Mouse (Mus musculus): Measurements from ENCODE around the gene Herc3. TPM values are rescaled to one million over a fixed set of nuclear protein-coding genes. Genes with fewer than 3 reads are reported as not detected.
"Not testable (repeated sequence)": the region's sequence is repeated elsewhere in the genome, so short reads cannot be mapped to it uniquely, and the experiment has no call there.

Herc3 gene
- total RNA-seq (2021): 100 to 1,000 TPM; 227 to 262 TPM

- DNase-seq (ENCODE audit: extremely low spot score in 1 of 2, low spot score in 1 of 2): peak; percentile 72 to 78
Measured at GRCm38 (mm10) chr6:58831232-58832009, at the start of gene Herc3. TSS of gene Herc3 (plus strand) at chr6:58831465.

DNA sequence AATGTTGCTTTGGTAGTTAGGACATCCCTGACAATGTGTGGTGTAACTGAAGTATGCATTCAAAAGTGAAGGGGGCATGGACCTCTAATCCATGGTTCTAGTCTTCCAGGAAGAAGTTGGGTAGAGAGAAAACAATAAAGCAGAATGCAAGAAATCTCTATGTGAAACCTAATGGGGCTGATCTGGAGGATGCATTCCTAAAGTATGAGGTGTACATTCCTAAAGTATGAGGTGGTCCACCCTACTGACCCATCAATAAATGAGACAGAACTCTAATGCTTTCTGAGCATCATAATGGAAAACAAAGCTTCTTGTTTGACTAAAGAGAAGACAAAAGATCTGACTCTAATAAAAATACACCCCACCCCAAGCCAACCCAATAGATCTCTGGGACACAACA is 29.9 kb upstream of the Herc3 start:
- no peak for DNase-seq (ENCODE audit: extremely low spot score in 1 of 2, low spot score in 1 of 2)

GRCm38 (mm10) chr6:58814381-58814780 is 16.9 kb upstream of the Herc3 start:
- no peak for DNase-seq (ENCODE audit: extremely low spot score in 1 of 2, low spot score in 1 of 2)

GRCm38 (mm10) chr6:58817037-58817436 is 14.2 kb upstream of the Herc3 start:
- not testable (repeated sequence) for DNase-seq (ENCODE audit: extremely low spot score in 1 of 2, low spot score in 1 of 2)

GRCm38 (mm10) chr6:58825619-58826018 is 5.6 kb upstream of the Herc3 start:
- no peak for DNase-seq (ENCODE audit: extremely low spot score in 1 of 2, low spot score in 1 of 2)

- DNase-seq (ENCODE audit: extremely low spot score in 1 of 2, low spot score in 1 of 2): no peak
Measured at GRCm38 (mm10) chr6:58826089-58826488, 5.2 kb upstream of the Herc3 start.

DNA sequence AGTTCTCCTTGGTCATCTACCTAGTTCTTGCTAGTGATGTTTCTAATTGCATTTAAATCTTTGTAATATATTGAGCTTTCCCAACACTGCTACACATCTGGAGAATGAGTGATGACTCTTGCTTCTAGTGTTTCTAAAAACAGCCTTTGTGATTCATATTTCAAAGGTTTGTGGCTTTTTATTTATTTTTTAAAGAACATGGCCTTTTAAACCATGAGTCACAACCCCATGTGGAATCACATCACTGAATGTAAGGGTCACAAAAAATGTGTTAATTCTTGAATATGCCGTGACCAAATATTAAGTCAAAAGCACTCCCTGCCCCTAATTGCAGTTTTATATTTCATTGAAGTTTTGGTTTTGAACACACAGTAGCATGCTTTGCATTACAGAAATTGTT is 2.7 kb upstream of the Herc3 start:
- DNase-seq (ENCODE audit: extremely low spot score in 1 of 2, low spot score in 1 of 2): no peak

- no peak for DNase-seq (ENCODE audit: extremely low spot score in 1 of 2, low spot score in 1 of 2)
Measured at GRCm38 (mm10) chr6:58830840-58831231, 429 bp upstream of the Herc3 start.

GRCm38 (mm10) chr6:58832591-58833018 is 1.3 kb downstream of the Herc3 start:
- no peak for DNase-seq (ENCODE audit: extremely low spot score in 1 of 2, low spot score in 1 of 2)

GRCm38 (mm10) chr6:58834470-58834869 is 3.2 kb downstream of the Herc3 start:
- DNase-seq (ENCODE audit: extremely low spot score in 1 of 2, low spot score in 1 of 2): no peak

DNA sequence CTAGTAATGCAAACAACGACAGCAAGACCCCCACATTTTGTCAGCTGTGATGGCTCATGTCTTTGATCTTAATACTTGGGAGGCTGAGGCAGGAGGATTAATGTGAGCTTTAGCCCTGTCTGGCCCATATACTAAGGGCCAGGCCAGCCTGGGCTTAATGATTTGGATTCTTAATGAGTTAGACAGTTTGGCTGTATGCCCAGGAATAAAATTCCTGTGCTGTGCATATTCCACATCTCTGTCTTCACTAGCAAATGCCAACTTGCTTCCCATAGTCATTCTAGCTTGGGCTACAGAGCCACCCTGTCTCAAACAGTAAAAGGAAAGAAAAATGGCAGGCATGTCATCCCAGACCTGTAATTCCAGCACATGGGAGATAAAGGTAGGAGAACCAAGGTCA is 4.3 kb downstream of the Herc3 start:
- DNase-seq (ENCODE audit: extremely low spot score in 1 of 2, low spot score in 1 of 2): no peak

GRCm38 (mm10) chr6:58836476-58836875 is 5.2 kb downstream of the Herc3 start:
- DNase-seq (ENCODE audit: extremely low spot score in 1 of 2, low spot score in 1 of 2): no peak

DNA sequence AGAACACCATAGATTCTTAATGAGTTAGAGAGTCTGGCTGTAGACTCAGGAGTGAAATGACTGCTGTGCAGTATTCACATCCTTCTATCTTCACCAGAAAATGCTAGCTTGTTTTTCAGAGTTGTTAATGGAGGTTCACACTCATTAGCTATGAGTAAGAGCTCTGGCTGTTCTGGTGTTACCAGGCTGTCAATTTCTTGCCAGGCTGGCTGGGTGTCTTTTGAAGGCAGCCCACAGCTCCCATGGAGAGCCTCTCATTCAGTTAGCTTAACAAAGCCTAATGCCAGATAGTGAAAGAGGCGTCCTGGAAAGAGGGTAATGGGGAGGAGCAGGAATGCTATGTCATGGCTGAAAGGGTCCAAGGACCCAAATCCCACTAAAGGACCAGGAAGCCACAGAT is 6.7 kb downstream of the Herc3 start:
- no peak for DNase-seq (ENCODE audit: extremely low spot score in 1 of 2, low spot score in 1 of 2)

- DNase-seq (ENCODE audit: extremely low spot score in 1 of 2, low spot score in 1 of 2): no peak
Measured at GRCm38 (mm10) chr6:58841208-58841607, 9.9 kb downstream of the Herc3 start.

DNA sequence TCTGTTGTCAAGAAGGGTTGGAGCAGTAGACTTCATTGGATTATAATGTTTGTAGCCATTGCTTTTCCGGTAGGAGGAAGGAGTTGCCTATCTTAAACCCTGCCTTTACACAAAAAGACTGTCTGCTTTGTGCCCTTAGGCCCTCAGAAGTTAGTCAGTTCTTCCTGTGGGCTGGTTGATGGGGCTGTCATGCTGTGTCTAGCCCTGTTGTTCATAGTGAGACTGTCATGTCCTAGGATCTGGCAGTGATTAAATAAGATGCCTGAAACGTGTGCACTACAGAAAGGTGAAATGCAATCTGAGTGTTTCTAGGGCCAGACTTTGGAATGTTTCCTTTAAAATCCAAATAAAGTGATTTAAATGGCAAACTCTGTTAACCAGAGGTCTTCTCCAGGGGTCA is 10.9 kb downstream of the Herc3 start:
- DNase-seq (ENCODE audit: extremely low spot score in 1 of 2, low spot score in 1 of 2): no peak

DNA sequence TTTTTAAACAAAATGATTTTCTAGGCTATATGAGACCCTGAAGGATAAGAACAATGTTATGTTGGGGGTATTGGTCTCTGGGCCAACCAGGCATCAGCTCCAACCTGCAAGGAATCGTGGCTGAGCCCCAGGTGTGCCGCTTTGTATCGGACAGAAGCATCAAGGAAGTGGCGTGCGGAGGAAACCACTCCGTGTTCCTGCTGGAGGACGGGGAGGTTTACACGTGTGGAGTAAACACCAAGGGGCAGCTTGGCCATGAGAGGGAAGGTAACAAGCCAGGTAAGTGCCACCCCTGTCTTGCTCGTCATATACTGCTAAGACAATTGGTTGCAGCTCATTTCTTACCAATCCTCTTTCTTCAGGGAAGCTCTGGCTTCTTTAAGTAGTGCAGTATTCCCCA is 12.3 kb downstream of the Herc3 start:
- no peak for DNase-seq (ENCODE audit: extremely low spot score in 1 of 2, low spot score in 1 of 2)

GRCm38 (mm10) chr6:58844188-58844822 is 13.0 kb downstream of the Herc3 start:
- no peak for DNase-seq (ENCODE audit: extremely low spot score in 1 of 2, low spot score in 1 of 2)

GRCm38 (mm10) chr6:58846850-58847692 is 15.8 kb downstream of the Herc3 start:
- no peak for DNase-seq (ENCODE audit: extremely low spot score in 1 of 2, low spot score in 1 of 2)

- DNase-seq (ENCODE audit: extremely low spot score in 1 of 2, low spot score in 1 of 2): no peak
Measured at GRCm38 (mm10) chr6:58847836-58848235, 16.6 kb downstream of the Herc3 start.

DNA sequence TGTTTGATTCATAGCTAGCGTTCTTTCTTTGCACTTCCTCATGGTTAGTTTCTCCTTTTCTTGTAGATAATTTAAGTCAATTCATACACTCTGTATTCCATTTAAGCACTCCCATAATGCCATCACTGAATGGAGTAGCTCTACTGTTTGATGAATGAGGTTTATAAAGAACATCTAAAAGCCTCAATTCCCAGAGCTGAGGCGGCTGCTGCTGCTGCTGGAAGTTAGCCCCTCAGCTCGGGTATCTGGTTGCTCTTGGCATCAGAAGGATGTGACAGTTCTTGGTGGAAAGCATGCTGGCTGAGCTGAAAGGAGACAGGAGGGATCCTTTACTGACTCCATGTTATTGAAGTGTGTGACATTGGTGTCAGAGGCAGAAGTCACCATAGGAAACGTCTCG is 18.1 kb downstream of the Herc3 start:
- no peak for DNase-seq (ENCODE audit: extremely low spot score in 1 of 2, low spot score in 1 of 2)

DNA sequence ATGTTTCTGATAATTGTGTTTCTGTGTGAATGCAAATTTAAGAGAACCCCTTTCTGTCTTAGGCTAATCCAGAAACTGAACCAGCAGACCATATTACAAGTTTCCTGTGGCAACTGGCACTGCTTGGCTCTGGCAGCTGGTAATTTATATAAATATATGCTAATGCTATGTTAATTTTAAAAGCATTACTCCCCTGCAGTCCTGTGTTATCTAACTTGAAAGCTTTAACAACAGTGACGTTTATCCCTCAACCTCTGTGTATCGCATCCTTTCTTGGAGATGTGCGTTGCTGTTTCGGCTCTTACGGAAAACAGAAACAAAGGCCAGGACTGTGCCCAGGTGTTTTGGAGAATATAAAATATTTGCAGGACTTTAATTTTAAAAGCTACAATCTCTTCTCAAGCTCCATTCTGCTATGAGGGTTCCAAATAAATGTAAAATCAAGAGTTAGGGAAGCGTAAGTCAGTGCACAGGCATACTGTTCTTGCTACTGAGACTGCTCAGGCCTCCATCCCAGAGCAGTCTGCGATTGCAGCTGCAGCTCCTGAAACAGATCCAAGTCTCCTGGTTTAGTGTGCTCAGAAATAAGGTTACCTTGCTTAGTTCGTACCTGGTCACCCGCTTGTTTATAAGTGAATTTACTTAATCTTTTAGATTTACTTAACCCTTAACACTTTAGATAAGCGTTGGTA is 24.6 kb downstream of the Herc3 start:
- DNase-seq (ENCODE audit: extremely low spot score in 1 of 2, low spot score in 1 of 2): no peak
